Mouse (Mus musculus) thymus, postnatal 0 days (tissue): ENCODE results near the gene Gm10198. TPM values are rescaled to one million over a fixed set of nuclear protein-coding genes. Genes with fewer than 3 reads are reported as not detected.

Experiments used
- polyA plus RNA-seq: library from polyadenylated mRNA; unstranded; fragments of >200 nt; fragmentation: Nextera tagmentation; extraction: Ambion mirVana; gene quantifications from 2 replicates; pipeline ENCODE4 v1.2.1, GENCODE M21; 2015

The Gm10198 gene
- polyA plus RNA-seq, 1 experiment from 2014 or later: not detected

Other genes starting within 250 kb of the Gm10198 start
- 98.7 and 103 TPM in 2 replicates for gene Gpbp1, start 102.7 kb upstream of the Gm10198 start, polyA plus RNA-seq
- not detected in 2 replicates for gene Gm49496, start 42.8 kb upstream of the Gm10198 start, polyA plus RNA-seq
- 14.2 and 15.2 TPM in 2 replicates for gene Mier3, start 88.2 kb downstream of the Gm10198 start, polyA plus RNA-seq
- 35.8 and 42.7 TPM in 2 replicates for gene Map3k1, start 216.2 kb downstream of the Gm10198 start, polyA plus RNA-seq